Mouse (Mus musculus): ENCODE data around the gene Pinlyp. TPM values are rescaled to one million over a fixed set of nuclear protein-coding genes. Genes with fewer than 3 reads are reported as not detected.

The Pinlyp gene
- total RNA-seq, 2 experiments from 2014 or later, result not detected

- ATAC-seq (replicated peaks; ENCODE audit: poor library complexity, severe bottlenecking), result no peak
These were observed 17.9 kb upstream of the Pinlyp start for GRCm38 (mm10) chr7:24563837-24564206.

- no peak for ATAC-seq (replicated peaks; ENCODE audit: poor library complexity, severe bottlenecking)
These were observed 17.4 kb upstream of the Pinlyp start for GRCm38 (mm10) chr7:24563191-24563836.

GRCm38 (mm10) chr7:24561450-24561849 lies 15.5 kb upstream of the Pinlyp start:
- ATAC-seq (replicated peaks; ENCODE audit: poor library complexity, severe bottlenecking), result no peak

- no peak for ATAC-seq (replicated peaks; ENCODE audit: poor library complexity, severe bottlenecking)
These were observed 9.9 kb upstream of the Pinlyp start for GRCm38 (mm10) chr7:24555786-24556185.

- ATAC-seq (replicated peaks; ENCODE audit: poor library complexity, severe bottlenecking), result no peak
These were observed 6.3 kb upstream of the Pinlyp start for GRCm38 (mm10) chr7:24551985-24552759.

- no peak for ATAC-seq (replicated peaks; ENCODE audit: poor library complexity, severe bottlenecking)
These were observed 1.7 kb upstream of the Pinlyp start for GRCm38 (mm10) chr7:24547534-24548036.

- ATAC-seq (replicated peaks; ENCODE audit: poor library complexity, severe bottlenecking), result peak; percentile 99
These were observed 894 bp upstream of the Pinlyp start for GRCm38 (mm10) chr7:24546634-24547389.

- no peak for ATAC-seq (replicated peaks; ENCODE audit: poor library complexity, severe bottlenecking)
These were observed 1.4 kb downstream of the Pinlyp start for GRCm38 (mm10) chr7:24544506-24544905.

GRCm38 (mm10) chr7:24539686-24540085 lies 6.2 kb downstream of the Pinlyp start:
- ATAC-seq (replicated peaks; ENCODE audit: poor library complexity, severe bottlenecking), result no peak

- peak; percentile 93 for ATAC-seq (replicated peaks; ENCODE audit: poor library complexity, severe bottlenecking)
These were observed 7.2 kb downstream of the Pinlyp start for GRCm38 (mm10) chr7:24538701-24539100.

- no peak for ATAC-seq (replicated peaks; ENCODE audit: poor library complexity, severe bottlenecking)
These were observed 7.8 kb downstream of the Pinlyp start for GRCm38 (mm10) chr7:24538154-24538553.

- no peak for ATAC-seq (replicated peaks; ENCODE audit: poor library complexity, severe bottlenecking)
These were observed 8.3 kb downstream of the Pinlyp start for GRCm38 (mm10) chr7:24537591-24537990.

GRCm38 (mm10) chr7:24537081-24537480 lies 8.8 kb downstream of the Pinlyp start:
- ATAC-seq (replicated peaks; ENCODE audit: poor library complexity, severe bottlenecking), result no peak

- no peak for ATAC-seq (replicated peaks; ENCODE audit: poor library complexity, severe bottlenecking)
These were observed 11.6 kb downstream of the Pinlyp start for GRCm38 (mm10) chr7:24534301-24534700.

GRCm38 (mm10) chr7:24533806-24534205 lies 12.1 kb downstream of the Pinlyp start:
- ATAC-seq (replicated peaks; ENCODE audit: poor library complexity, severe bottlenecking), result no peak

- no peak for ATAC-seq (replicated peaks; ENCODE audit: poor library complexity, severe bottlenecking)
These were observed 12.8 kb downstream of the Pinlyp start for GRCm38 (mm10) chr7:24533031-24533571.

GRCm38 (mm10) chr7:24531211-24531971 lies 14.5 kb downstream of the Pinlyp start:
- ATAC-seq (replicated peaks; ENCODE audit: poor library complexity, severe bottlenecking), result peak; percentile 58

GRCm38 (mm10) chr7:24530062-24530931 lies 15.6 kb downstream of the Pinlyp start, which contains the start of gene Irgq:
Gene Irgq (plus strand): TSS chr7:24530689.
- peak; percentile 88 for ATAC-seq (replicated peaks; ENCODE audit: poor library complexity, severe bottlenecking)

- ATAC-seq (replicated peaks; ENCODE audit: poor library complexity, severe bottlenecking), result no peak
These were observed 16.3 kb downstream of the Pinlyp start for GRCm38 (mm10) chr7:24529580-24529979.
